Mouse (Mus musculus): ENCODE data around the gene Prss45.

GRCm38 (mm10) chr9:110858967-110859596 lies 24.7 kb downstream of the Prss45 start:
- TF ChIP-seq CTCF (IDR thresholded peaks at IDR 0.05; ENCODE audit: low read depth) (no peak), EP300 (optimal IDR thresholded peaks at IDR 0.05) (no peak)

Measured in stomach, postnatal 0 days (tissue).